Mouse (Mus musculus) liver, embryonic 11.5 days (tissue): ENCODE results near the gene Elmod2. TPM values are rescaled to one million over a fixed set of nuclear protein-coding genes. Genes with fewer than 3 reads are reported as not detected.
"Not testable (repeated sequence)": the region's sequence is repeated elsewhere in the genome, so short reads cannot be mapped to it uniquely, and the experiment has no call there.

Experiments
- ATAC-seq: fragments of 200-750 bp; cut with Nextera tagmentation; replicated peaks from 2 replicates; pipeline ENCODE4 v1.8.0; 2017; ENCODE audit warnings: moderate number of reproducible peaks, mild to moderate bottlenecking, moderate TSS enrichment, moderate library complexity; ENCODE audit not compliant: low FRiP score
- DNase-seq: peaks from one replicate; pipeline ENCODE4 v3.0.0-alpha.2; 2017; ENCODE audit warnings: low spot score
- H3K27ac ChIP-seq: fragments of 300-500 bp; sonication (generic); 2 replicates; pipeline ENCODE4 v1.5.1; 2014; ENCODE audit warnings: mild to moderate bottlenecking, low read depth, low read length, control low read depth
- H3K27me3 ChIP-seq: fragments of 300-500 bp; sonication (generic); replicated peaks from 2 replicates; pipeline ENCODE4 v1.6.1; 2014; ENCODE audit warnings: low read length, mixed read lengths; ENCODE audit not compliant: control insufficient read depth, insufficient read depth
- H3K36me3 ChIP-seq: fragments of 300-500 bp; sonication (generic); 2 replicates; pipeline ENCODE4 v1.6.1; 2014; ENCODE audit warnings: mild to moderate bottlenecking, low read length, moderate library complexity, mixed read lengths; ENCODE audit not compliant: control insufficient read depth, insufficient read depth
- H3K4me1 ChIP-seq: fragments of 300-500 bp; sonication (generic); replicated peaks from 2 replicates; pipeline ENCODE4 v1.6.1; 2014; ENCODE audit warnings: low read length, mixed read lengths; ENCODE audit not compliant: control insufficient read depth, insufficient read depth
- H3K4me2 ChIP-seq: fragments of 300-500 bp; sonication (generic); 2 replicates; pipeline ENCODE4 v1.6.1; 2014; ENCODE audit warnings: mild to moderate bottlenecking, control low read depth, moderate library complexity
- H3K4me3 ChIP-seq: fragments of 300-500 bp; sonication (generic); 2 replicates; pipeline ENCODE4 v1.5.1; 2014; ENCODE audit warnings: low read depth, low read length, control low read depth
- H3K9ac ChIP-seq: fragments of 300-500 bp; sonication (generic); 2 replicates; pipeline ENCODE4 v1.6.1; 2014; ENCODE audit warnings: low read depth, low read length, control low read depth
- H3K9me3 ChIP-seq: fragments of 300-500 bp; sonication (generic); 2 replicates; pipeline ENCODE4 v1.6.1; 2016; ENCODE audit warnings: low read length, inconsistent platforms, mixed read lengths; ENCODE audit not compliant: control insufficient read depth
- WGBS: fragments of 180-500 bp; shearing (Covaris S2); extraction: QIAGEN DNeasy Blood & Tissue Kit; methylation state at CpG from one replicate; pipeline ENCODE4 v1.1.7; 2014; 5-methylcytosine and 5-hydroxymethylcytosine counted together
- polyA plus RNA-seq: library from polyadenylated mRNA; unstranded; fragments of >200 nt; fragmentation: Nextera tagmentation; extraction: Ambion mirVana; gene quantifications from 2 replicates; pipeline ENCODE4 v1.2.1, GENCODE M21; 2014

Elmod2 gene
- polyA plus RNA-seq, 1 experiment from 2014 or later = 15.0 TPM

GRCm38 (mm10) chr8:83332864-83333263, 578 bp upstream of the Elmod2 start:
- DNase-seq = no peak
- Histone ChIP-seq H3K27me3 (no peaks in the 10 kb centered on the region), H3K9ac (peak overlapping the region; percentile 46), H3K27ac (no peak overlapping the region), H3K4me1 (peaks cover 2% of the 10 kb centered on the region; the same call in 1 of the 2 replicates), H3K4me3 (peak overlapping the region; percentile 92), H3K4me2 (peak overlapping the region; percentile 94), H3K36me3 (no peaks in the 10 kb centered on the region), H3K9me3 (no peaks in the 10 kb centered on the region)
- WGBS = 15% methylated on average over 7 of the region's 7 CpGs
- ATAC-seq = no peak

GRCm38 (mm10) chr8:83331567-83331898, 753 bp downstream of the Elmod2 start:
- H3K4me1 ChIP-seq = peaks cover 2% of the 10 kb centered on the region; the same call in 1 of the 2 replicates
- no peak for ATAC-seq
- H3K36me3 ChIP-seq = no peaks in the 10 kb centered on the region
- peak overlapping the region; percentile 88 for H3K9ac ChIP-seq
- no peaks in the 10 kb centered on the region for H3K9me3 ChIP-seq
- H3K4me2 ChIP-seq = peak overlapping the region; percentile 94
- H3K4me3 ChIP-seq = peak overlapping the region; percentile 92
- H3K27ac ChIP-seq = no peak overlapping the region; the same call in 1 of the 2 replicates
- WGBS = 9% methylated on average over 7 of the region's 7 CpGs
- no peak for DNase-seq
- H3K27me3 ChIP-seq = no peaks in the 10 kb centered on the region

GRCm38 (mm10) chr8:83327889-83328288, 4.4 kb downstream of the Elmod2 start:
- Histone ChIP-seq H3K4me3 (no peak overlapping the region), H3K4me2 (no peak overlapping the region), H3K4me1 (peaks cover under 1% of the 10 kb centered on the region; the same call in 1 of the 2 replicates), H3K27ac (no peak overlapping the region), H3K9ac (no peak overlapping the region), H3K9me3 (no peaks in the 10 kb centered on the region), H3K27me3 (no peaks in the 10 kb centered on the region), H3K36me3 (no peaks in the 10 kb centered on the region)
- DNase-seq = no peak
- ATAC-seq = no peak
- 86% methylated on average over 5 of the region's 5 CpGs for WGBS

GRCm38 (mm10) chr8:83323056-83323455, 9.2 kb downstream of the Elmod2 start:
- Histone ChIP-seq H3K27ac (no peak overlapping the region), H3K9me3 (no peaks in the 10 kb centered on the region), H3K4me1 (no peaks in the 10 kb centered on the region), H3K9ac (no peak overlapping the region), H3K36me3 (no peaks in the 10 kb centered on the region; the same call in 1 of the 2 replicates), H3K4me3 (no peak overlapping the region), H3K4me2 (no peak overlapping the region), H3K27me3 (no peaks in the 10 kb centered on the region)
- DNase-seq (no peak), ATAC-seq (peak; percentile 78)
- 66% methylated on average over 2 of the region's 2 CpGs for WGBS

- Histone ChIP-seq H3K36me3 (no peaks in the 10 kb centered on the region; the same call in 1 of the 2 replicates), H3K4me1 (no peaks in the 10 kb centered on the region), H3K4me2 (no peak overlapping the region), H3K9me3 (no peaks in the 10 kb centered on the region), H3K4me3 (no peak overlapping the region), H3K9ac (no peak overlapping the region), H3K27ac (no peak overlapping the region), H3K27me3 (no peaks in the 10 kb centered on the region)
- ATAC-seq (no peak; the same call in 1 of the 2 replicates), DNase-seq (no peak)
- WGBS = 90% methylated on average over 6 of the region's 6 CpGs
These were observed 9.9 kb downstream of the Elmod2 start for GRCm38 (mm10) chr8:83322374-83322773.

GRCm38 (mm10) chr8:83320543-83320942, 11.7 kb downstream of the Elmod2 start:
- Histone ChIP-seq H3K27me3 (no peaks in the 10 kb centered on the region), H3K4me2 (no peak overlapping the region), H3K36me3 (peaks cover 3% of the 10 kb centered on the region; the same call in 1 of the 2 replicates), H3K9ac (no peak overlapping the region), H3K27ac (no peak overlapping the region), H3K9me3 (no peaks in the 10 kb centered on the region), H3K4me1 (no peaks in the 10 kb centered on the region), H3K4me3 (no peak overlapping the region)
- 79% methylated on average over 3 of the region's 3 CpGs for WGBS
- ATAC-seq = no peak
- no peak for DNase-seq

- 89% methylated on average over 2 of the region's 2 CpGs for WGBS
- DNase-seq (no peak), ATAC-seq (no peak)
- no peaks in the 10 kb centered on the region for H3K4me1 ChIP-seq
- no peak overlapping the region for H3K4me2 ChIP-seq
- no peak overlapping the region for H3K27ac ChIP-seq
- no peak overlapping the region for H3K4me3 ChIP-seq
- 0 out of 2 replicates have a peak, but pooled peaks cover 3% of the 10 kb centered on the region for H3K36me3 ChIP-seq
- H3K9ac ChIP-seq = no peak overlapping the region
- H3K9me3 ChIP-seq = no peaks in the 10 kb centered on the region
- H3K27me3 ChIP-seq = no peaks in the 10 kb centered on the region
These were observed 16.6 kb downstream of the Elmod2 start for GRCm38 (mm10) chr8:83315691-83316090.

GRCm38 (mm10) chr8:83315084-83315483, 17.2 kb downstream of the Elmod2 start:
- WGBS = 86% methylated on average over 4 of the region's 4 CpGs
- not testable (repeated sequence) for H3K9me3 ChIP-seq, H3K4me1 ChIP-seq, H3K27me3 ChIP-seq, H3K27ac ChIP-seq, ATAC-seq, H3K4me3 ChIP-seq, DNase-seq, H3K9ac ChIP-seq, H3K36me3 ChIP-seq, H3K4me2 ChIP-seq

GRCm38 (mm10) chr8:83309836-83310235, 22.4 kb downstream of the Elmod2 start:
- WGBS = 85% methylated on average over 6 of the region's 6 CpGs
- H3K4me2 ChIP-seq = no peak overlapping the region
- no peaks in the 10 kb centered on the region for H3K27me3 ChIP-seq
- no peak overlapping the region for H3K4me3 ChIP-seq
- no peaks in the 10 kb centered on the region for H3K4me1 ChIP-seq
- no peaks in the 10 kb centered on the region for H3K9me3 ChIP-seq
- no peaks in the 10 kb centered on the region for H3K36me3 ChIP-seq
- H3K9ac ChIP-seq = no peak overlapping the region
- ATAC-seq (no peak), DNase-seq (no peak)
- no peak overlapping the region for H3K27ac ChIP-seq
